Mouse (Mus musculus) heart, postnatal 0 days (tissue): Measurements from ENCODE around the gene Cmas. TPM values are rescaled to one million over a fixed set of nuclear protein-coding genes. Genes with fewer than 3 reads are reported as not detected.

Source experiments
- ATAC-seq: fragments of 200-750 bp; cut with Nextera tagmentation; 2 replicates; pipeline ENCODE4 v1.8.0; 2017; ENCODE audit warnings: low read depth, moderate number of reproducible peaks, moderate library complexity; ENCODE audit not compliant: insufficient read depth
- DNase-seq: peaks from one replicate; pipeline ENCODE4 v3.0.0-alpha.2; 2016; ENCODE audit warnings: low spot score
- H3K27ac ChIP-seq: fragments of 300-500 bp; sonication (generic); 2 replicates; pipeline ENCODE4 v1.5.1; 2014; ENCODE audit warnings: low read depth, mild to moderate bottlenecking
- H3K27me3 ChIP-seq: fragments of 300-500 bp; sonication (generic); 2 replicates; pipeline ENCODE4 v1.6.1; 2014; ENCODE audit warnings: low read length, mixed read lengths; ENCODE audit not compliant: control insufficient read depth, insufficient read depth
- H3K36me3 ChIP-seq: fragments of 300-500 bp; sonication (generic); replicated peaks from 2 replicates; pipeline ENCODE4 v1.6.1; 2014; ENCODE audit warnings: low read length, mixed read lengths; ENCODE audit not compliant: control insufficient read depth, insufficient read depth
- H3K4me1 ChIP-seq: fragments of 300-500 bp; sonication (generic); 2 replicates; pipeline ENCODE4 v1.6.1; 2014; ENCODE audit warnings: antibody characterized with exemption; ENCODE audit not compliant: control insufficient read depth, insufficient read depth
- H3K4me2 ChIP-seq: fragments of 300-500 bp; sonication (generic); 2 replicates; pipeline ENCODE4 v1.6.1; 2014; ENCODE audit warnings: low read depth, mild to moderate bottlenecking, low read length, moderate library complexity
- H3K4me3 ChIP-seq: fragments of 300-500 bp; sonication (generic); 2 replicates; pipeline ENCODE4 v1.5.1; 2014; ENCODE audit warnings: low read depth, low read length
- H3K9ac ChIP-seq: fragments of 300-500 bp; sonication (generic); replicated peaks from 2 replicates; pipeline ENCODE4 v1.6.1; 2014; ENCODE audit warnings: low read depth, low read length, mixed read lengths
- H3K9me3 ChIP-seq: fragments of 300-500 bp; sonication (generic); replicated peaks from 2 replicates; pipeline ENCODE4 v1.6.1; 2016; ENCODE audit warnings: low read length; ENCODE audit not compliant: control insufficient read depth
- CTCF ChIP-seq: IDR thresholded peaks from 2 replicates; pipeline ENCODE4 v1.5.1; 2016; ENCODE audit warnings: antibody characterized with exemption, control low read depth, low read depth
- EP300 ChIP-seq: IDR thresholded peaks from 2 replicates; pipeline ENCODE4 v1.6.1; 2016; ENCODE audit warnings: antibody characterized with exemption, low read depth
- WGBS: fragments of 180-500 bp; shearing (Covaris S2); extraction: QIAGEN DNeasy Blood & Tissue Kit; methylation state at CpG from one replicate; pipeline ENCODE4 v1.1.7; 2014; 5-methylcytosine and 5-hydroxymethylcytosine counted together
- polyA plus RNA-seq: library from polyadenylated mRNA; unstranded; fragments of >200 nt; fragmentation: Nextera tagmentation; extraction: Ambion mirVana; gene quantifications from 2 replicates; pipeline ENCODE4 v1.2.1, GENCODE M21; 2015
- total RNA-seq: library from RNA; depleted of rRNA; stranded (reverse); fragments of >200 nt; gene quantifications from 2 replicates; pipeline ENCODE4 v1.2.3, GENCODE M21; 2014; ENCODE audit warnings: low replicate concordance

Cmas gene
- total and polyA plus RNA-seq, 2 experiments from 2014 or later: 30.0 to 47.5 TPM

DNA sequence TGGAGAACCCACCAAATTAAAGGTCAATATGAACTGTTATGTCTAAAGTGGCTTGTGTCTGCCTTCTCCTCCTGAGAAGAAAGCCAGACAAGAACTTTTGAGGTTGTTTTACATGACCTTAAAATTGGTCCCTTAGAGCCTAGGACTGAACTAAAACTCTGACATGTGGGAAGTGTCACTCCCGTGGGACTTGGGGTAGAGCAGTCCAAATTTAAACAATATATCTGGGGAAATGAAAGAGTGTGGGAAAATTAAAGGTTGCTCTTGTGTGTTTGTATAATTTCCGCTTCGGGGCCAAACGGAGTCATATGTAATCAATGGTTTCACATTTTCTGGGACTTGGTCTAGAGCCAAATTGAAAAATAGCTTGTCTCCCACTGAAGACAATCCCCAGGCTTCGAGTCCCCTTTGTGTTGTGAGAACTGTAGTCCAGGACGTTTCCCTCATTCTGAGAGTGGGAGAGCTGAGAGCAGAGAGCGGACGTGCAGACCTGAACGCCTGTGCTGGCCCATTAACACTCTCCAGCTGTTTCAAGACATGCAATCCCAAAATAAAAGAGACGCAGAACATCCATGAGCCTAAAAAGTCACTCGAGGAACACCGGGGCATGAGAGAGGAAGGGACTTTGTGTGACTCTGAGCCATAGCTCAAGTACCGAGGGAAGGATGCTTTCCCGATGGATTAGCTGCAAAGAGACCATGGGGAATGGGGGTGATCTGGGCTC, 23.8 kb upstream of the Cmas start:
- Histone ChIP-seq H3K9me3 (no peaks in the 10 kb centered on the region), H3K27ac (no peak overlapping the region), H3K4me1 (no peaks in the 10 kb centered on the region), H3K36me3 (no peaks in the 10 kb centered on the region), H3K9ac (no peak overlapping the region), H3K27me3 (no peaks in the 10 kb centered on the region), H3K4me2 (no peak overlapping the region), H3K4me3 (no peak overlapping the region)
- no peak for DNase-seq
- WGBS: 49% methylated on average over 14 of the region's 14 CpGs
- ATAC-seq: peak; percentile 40; the same call in 1 of the 2 replicates
- TF ChIP-seq CTCF (no peak), EP300 (no peak)

DNA sequence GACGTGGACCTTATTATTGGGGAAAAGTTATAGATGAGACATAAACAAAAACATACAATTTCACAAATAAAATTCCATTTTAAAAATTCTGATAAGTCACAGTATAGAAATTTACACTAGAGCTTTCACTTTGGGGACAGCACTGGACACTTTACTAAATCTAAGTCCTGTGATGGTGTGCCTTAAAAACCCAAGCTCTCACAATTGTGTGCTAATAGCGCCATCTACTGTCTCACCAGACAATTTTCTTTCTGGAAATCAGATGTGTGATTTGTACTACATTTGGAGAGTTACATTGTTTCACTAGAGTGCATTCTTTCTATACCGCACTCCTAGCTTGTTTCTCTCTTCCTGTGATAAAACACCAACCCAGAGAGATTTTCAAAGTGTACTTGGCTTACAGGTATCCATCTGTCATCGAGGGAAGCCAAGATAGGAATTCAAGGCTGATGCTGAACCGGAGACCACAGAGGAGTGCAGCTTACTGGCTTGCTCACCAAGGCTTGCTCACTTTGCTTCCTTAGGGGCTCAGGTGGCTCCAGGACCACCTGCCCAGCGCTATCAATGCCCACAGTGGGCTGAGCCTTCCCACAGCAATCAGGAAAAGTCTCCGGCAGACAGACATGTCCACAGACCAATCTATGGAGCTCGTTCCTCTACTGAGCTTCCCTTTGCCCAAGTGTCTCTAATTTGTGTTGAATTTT, 21.0 kb upstream of the Cmas start:
- no peaks in the 10 kb centered on the region for H3K9me3 ChIP-seq
- peak; percentile 84 for DNase-seq
- no peak overlapping the region for H3K27ac ChIP-seq
- no peaks in the 10 kb centered on the region for H3K36me3 ChIP-seq
- no peaks in the 10 kb centered on the region for H3K4me1 ChIP-seq
- H3K27me3 ChIP-seq: no peaks in the 10 kb centered on the region
- WGBS: 50% methylated on average over 8 of the region's 8 CpGs
- H3K4me3 ChIP-seq: no peak overlapping the region
- peak; percentile 29; the same call in 1 of the 2 replicates for ATAC-seq
- TF ChIP-seq CTCF (peak; percentile 81), EP300 (no peak)
- H3K9ac ChIP-seq: no peak overlapping the region
- H3K4me2 ChIP-seq: no peak overlapping the region

DNA sequence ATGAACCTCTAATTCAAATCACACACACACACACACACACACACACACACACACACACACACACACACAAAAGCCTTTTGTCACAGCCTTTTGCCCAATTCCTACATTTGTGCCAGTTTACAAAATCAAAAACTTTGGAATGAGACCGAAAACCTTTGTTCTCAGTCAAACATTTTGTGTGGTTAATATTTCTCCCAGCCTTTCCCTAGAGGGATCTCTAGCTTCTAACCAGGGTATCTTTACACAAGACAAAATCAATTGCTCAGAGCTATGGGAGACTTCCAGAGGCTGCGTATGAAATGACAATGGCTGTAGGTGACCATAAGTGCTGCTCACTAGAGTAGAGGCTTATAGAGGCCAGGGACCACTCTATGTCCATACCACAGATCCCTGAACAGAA, 18.3 kb upstream of the Cmas start:
- H3K36me3 ChIP-seq: no peaks in the 10 kb centered on the region
- no peak overlapping the region for H3K4me2 ChIP-seq
- ATAC-seq: no peak
- H3K4me1 ChIP-seq: no peaks in the 10 kb centered on the region
- 94% methylated on average over 2 of the region's 2 CpGs for WGBS
- H3K9ac ChIP-seq: no peak overlapping the region
- H3K27me3 ChIP-seq: no peaks in the 10 kb centered on the region
- no peak overlapping the region for H3K27ac ChIP-seq
- no peak for DNase-seq
- TF ChIP-seq EP300: no peak
- TF ChIP-seq CTCF: no peak
- no peak overlapping the region for H3K4me3 ChIP-seq
- H3K9me3 ChIP-seq: no peaks in the 10 kb centered on the region

DNA sequence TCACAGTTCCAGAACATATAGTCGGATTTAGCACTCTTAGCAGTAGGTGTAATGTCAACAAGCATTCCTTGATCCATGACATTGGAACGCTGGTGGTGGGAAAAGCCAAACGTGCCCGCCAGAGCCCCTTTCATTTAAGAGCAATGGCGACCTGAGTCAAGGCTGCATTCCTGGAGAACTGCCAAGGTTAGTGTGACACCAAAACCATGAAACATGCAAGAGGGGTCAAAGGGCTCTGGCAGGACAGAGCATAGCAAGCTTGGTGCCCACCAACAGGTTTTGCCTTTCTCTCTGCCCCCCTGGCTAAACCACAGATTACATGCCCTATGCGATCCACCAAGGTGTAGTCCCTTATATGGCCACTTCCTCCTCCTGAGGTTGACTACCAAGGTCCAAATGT, 17.8 kb upstream of the Cmas start:
- Histone ChIP-seq H3K27me3 (no peaks in the 10 kb centered on the region), H3K9me3 (no peaks in the 10 kb centered on the region)

DNA sequence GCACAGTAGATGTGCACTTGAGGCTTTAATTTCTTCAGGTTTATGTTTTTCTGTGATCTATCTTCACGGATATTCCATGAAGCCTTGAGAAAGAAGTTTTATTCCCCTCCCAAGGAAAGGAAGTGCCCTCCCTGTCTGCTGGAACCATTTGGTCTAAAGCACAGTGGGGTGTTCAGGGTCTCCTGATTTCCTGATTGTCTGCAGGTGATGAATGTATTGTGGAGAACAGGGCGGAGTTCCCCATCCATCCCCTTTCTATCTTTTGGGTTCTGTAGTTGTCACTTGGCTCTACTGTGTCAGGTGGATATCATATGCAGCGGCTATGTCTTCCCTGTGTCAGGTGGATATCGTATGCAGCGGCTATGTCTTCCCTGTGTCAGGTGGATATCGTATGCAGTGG, 14.7 kb upstream of the Cmas start:
- DNase-seq: no peak
- WGBS: 83% methylated on average over 6 of the region's 6 CpGs
- TF ChIP-seq CTCF: no peak
- TF ChIP-seq EP300: no peak
- no peaks in the 10 kb centered on the region for H3K4me1 ChIP-seq
- H3K36me3 ChIP-seq: no peaks in the 10 kb centered on the region
- no peak for ATAC-seq
- H3K9me3 ChIP-seq: no peaks in the 10 kb centered on the region; the same call in 1 of the 2 replicates
- no peaks in the 10 kb centered on the region for H3K27me3 ChIP-seq
- H3K9ac ChIP-seq: no peak overlapping the region
- no peak overlapping the region for H3K27ac ChIP-seq
- no peak overlapping the region for H3K4me3 ChIP-seq
- no peak overlapping the region for H3K4me2 ChIP-seq

More for the DNA sequence above, 17.8 kb upstream of the Cmas start:
- no peak overlapping the region for H3K9ac ChIP-seq
- H3K27ac ChIP-seq: no peak overlapping the region
- H3K4me3 ChIP-seq: no peak overlapping the region
- WGBS: 73% methylated on average over 6 of the region's 6 CpGs
- H3K4me2 ChIP-seq: no peak overlapping the region
- TF ChIP-seq EP300 (no peak), CTCF (no peak)
- ATAC-seq (no peak), DNase-seq (no peak)
- no peaks in the 10 kb centered on the region for H3K36me3 ChIP-seq
- no peaks in the 10 kb centered on the region for H3K4me1 ChIP-seq
